Mouse (Mus musculus): ENCODE measurements around the gene Sun2. TPM values are rescaled to one million over a fixed set of nuclear protein-coding genes. Genes with fewer than 3 reads are reported as not detected.

Sun2 gene
- polyA plus RNA-seq, 1 experiment, result 101 TPM

DNA sequence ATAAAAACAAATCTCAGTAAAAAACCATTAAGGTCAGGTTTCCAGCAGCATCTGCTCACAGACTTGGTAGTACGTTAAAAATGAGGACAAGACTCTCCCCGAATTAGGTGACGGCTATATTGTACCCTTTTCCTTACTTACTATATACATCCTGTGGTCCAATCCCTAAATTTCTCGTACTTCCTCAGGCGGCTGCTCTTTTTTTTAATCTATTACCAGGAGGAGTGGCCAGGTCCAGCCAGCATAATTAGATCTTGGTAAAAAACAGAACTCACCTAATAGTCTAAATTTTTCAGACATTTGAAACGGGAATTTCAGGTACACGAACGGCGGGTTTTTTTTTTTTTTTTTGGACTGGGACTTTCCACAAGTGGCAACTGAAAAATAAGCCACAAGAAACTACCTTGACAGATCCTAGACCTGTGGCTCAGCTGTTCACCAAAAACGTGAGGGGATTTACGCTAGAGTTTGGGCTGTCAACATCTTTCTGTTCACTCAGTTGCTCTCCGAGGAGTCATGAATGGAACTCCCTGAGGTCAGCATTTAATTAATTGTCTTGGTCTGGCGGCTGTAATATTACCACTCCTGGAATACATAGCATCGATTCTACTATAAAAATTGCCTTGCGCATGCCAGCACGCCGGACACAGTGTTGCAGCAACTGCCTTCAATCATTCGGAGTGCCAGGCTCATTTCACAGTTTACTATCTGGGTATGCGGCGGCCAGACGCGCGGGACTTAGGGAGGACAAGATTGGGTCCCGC lies 52.5 kb downstream of the Sun2 start:
- 11% methylated on average over 24 of the region's 24 CpGs for WGBS
- H3K36me3 ChIP-seq (ENCODE audit: control insufficient read depth, insufficient read depth, low read length), result no peaks in the 10 kb centered on the region
- H3K4me1 ChIP-seq (ENCODE audit: control insufficient read depth, insufficient read depth, insufficient read length), result peaks cover 30% of the 10 kb centered on the region; the same call in 1 of the 2 replicates
- TF ChIP-seq CTCF (IDR thresholded peaks at IDR 0.05; ENCODE audit: extremely low read depth, insufficient read depth, insufficient read length, insufficient replicate concordance), result no peak
- TF ChIP-seq POLR2A (IDR thresholded peaks at IDR 0.05; ENCODE audit: low read depth, low read length), result no peak; the same call in 1 of the 2 replicates
- H3K27ac ChIP-seq (ENCODE audit: insufficient read depth, low read length), result peak overlapping the region; percentile 68
- DNase-seq (ENCODE audit: low read depth in 1 of 2, low spot score in 2 of 2), result no peak
- no peaks in the 10 kb centered on the region for H3K27me3 ChIP-seq (ENCODE audit: control insufficient read depth, insufficient read depth, low read length)
- H3K4me3 ChIP-seq (ENCODE audit: extremely low read depth, insufficient read depth, insufficient read length), result peak overlapping the region; percentile 52; the same call in 1 of the 2 replicates

GRCm38 (mm10) chr15:79688268-79688956 lies 53.9 kb downstream of the Sun2 start:
- no peaks in the 10 kb centered on the region for H3K27me3 ChIP-seq (ENCODE audit: control insufficient read depth, insufficient read depth, low read length)
- peaks cover 21% of the 10 kb centered on the region; the same call in 1 of the 2 replicates for H3K4me1 ChIP-seq (ENCODE audit: control insufficient read depth, insufficient read depth, insufficient read length)
- 9% methylated on average over 8 of the region's 8 CpGs for WGBS
- H3K36me3 ChIP-seq (ENCODE audit: control insufficient read depth, insufficient read depth, low read length), result no peaks in the 10 kb centered on the region
- H3K27ac ChIP-seq (ENCODE audit: insufficient read depth, low read length), result peak overlapping the region; percentile 99
- H3K4me3 ChIP-seq (ENCODE audit: extremely low read depth, insufficient read depth, insufficient read length), result peak overlapping the region; percentile 95
- no peak for TF ChIP-seq CTCF (IDR thresholded peaks at IDR 0.05; ENCODE audit: extremely low read depth, insufficient read depth, insufficient read length, insufficient replicate concordance)
- no peak for TF ChIP-seq POLR2A (IDR thresholded peaks at IDR 0.05; ENCODE audit: low read depth, low read length)
- DNase-seq (ENCODE audit: low read depth in 1 of 2, low spot score in 2 of 2), result no peak

DNA sequence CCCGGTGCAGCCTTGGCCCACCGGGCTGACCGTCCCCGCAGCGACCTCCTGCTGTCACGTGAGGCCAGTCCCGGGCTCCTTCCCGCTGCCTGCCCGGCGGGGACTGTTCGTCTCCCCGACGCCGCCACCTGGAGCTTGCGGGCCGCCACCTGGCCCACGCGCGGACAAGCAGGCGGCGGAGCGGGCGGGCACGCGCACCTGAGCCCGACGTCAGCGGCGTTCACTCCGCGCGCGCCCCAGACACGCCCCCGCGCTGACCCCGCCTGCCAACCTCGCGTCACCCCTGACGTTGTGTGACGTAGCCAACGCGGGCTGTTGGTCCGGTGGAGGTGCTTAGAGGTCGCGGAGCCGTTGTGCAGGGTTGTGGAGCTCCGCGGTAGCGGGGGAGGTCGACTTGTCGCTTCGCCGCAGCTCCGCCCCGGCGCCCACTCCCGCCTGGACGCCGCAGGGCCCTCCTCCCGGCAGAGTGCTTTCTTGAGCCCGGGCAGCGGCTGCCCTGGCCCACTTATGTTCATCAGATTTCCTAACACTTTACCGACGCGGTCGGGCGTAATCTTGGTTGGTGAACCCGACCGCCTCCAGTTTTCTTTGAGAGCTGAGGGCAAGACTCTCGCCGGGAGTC lies 54.6 kb downstream of the Sun2 start, which contains the start of gene Josd1:
TSS of gene Josd1 (minus strand) at position 274 of the 622 bp plus-strand sequence.
- no peaks in the 10 kb centered on the region for H3K27me3 ChIP-seq (ENCODE audit: control insufficient read depth, insufficient read depth, low read length)
- DNase-seq (ENCODE audit: low read depth in 1 of 2, low spot score in 2 of 2), result peak; percentile 89 to 94
- peak within 1 kb of the TSS; percentile 95 for H3K4me3 ChIP-seq (ENCODE audit: extremely low read depth, insufficient read depth, insufficient read length)
- TF ChIP-seq POLR2A (IDR thresholded peaks at IDR 0.05; ENCODE audit: low read depth, low read length), result peak; percentile 67
- TF ChIP-seq CTCF (IDR thresholded peaks at IDR 0.05; ENCODE audit: extremely low read depth, insufficient read depth, insufficient read length, insufficient replicate concordance), result no peak
- no peaks in the 10 kb centered on the region for H3K36me3 ChIP-seq (ENCODE audit: control insufficient read depth, insufficient read depth, low read length)
- H3K27ac ChIP-seq (ENCODE audit: insufficient read depth, low read length), result peak within 1 kb of the TSS; percentile 99
- peaks cover 21% of the 10 kb centered on the region; the same call in 1 of the 2 replicates for H3K4me1 ChIP-seq (ENCODE audit: control insufficient read depth, insufficient read depth, insufficient read length)
- under 1% methylated on average over 69 of the region's 72 CpGs for WGBS

DNA sequence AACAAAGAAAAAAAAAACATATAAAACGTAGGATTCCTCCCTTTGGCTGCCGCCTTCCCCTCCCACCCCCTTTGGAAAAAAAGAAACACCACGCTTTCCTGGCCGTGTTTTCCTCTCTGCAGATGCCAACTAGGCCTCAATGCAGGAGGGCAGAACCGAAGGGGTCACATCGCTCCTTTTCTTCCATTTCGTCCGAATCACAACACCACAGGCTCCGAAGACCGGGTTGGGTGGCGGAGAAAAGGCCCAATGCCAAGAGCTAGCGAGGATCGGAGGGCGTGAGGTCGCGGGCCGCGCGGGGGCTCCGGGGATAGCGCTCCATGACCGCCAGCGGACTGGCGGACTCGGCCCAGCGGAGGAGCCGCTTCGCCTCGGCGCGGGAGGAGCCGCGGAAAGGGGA lies 55.2 kb downstream of the Sun2 start:
- Histone ChIP-seq H3K27ac (ENCODE audit: insufficient read depth, low read length) (peak overlapping the region; percentile 91), H3K4me1 (ENCODE audit: control insufficient read depth, insufficient read depth, insufficient read length) (peaks cover 21% of the 10 kb centered on the region; the same call in 1 of the 2 replicates), H3K4me3 (ENCODE audit: extremely low read depth, insufficient read depth, insufficient read length) (peak overlapping the region; percentile 95), H3K36me3 (ENCODE audit: control insufficient read depth, insufficient read depth, low read length) (no peaks in the 10 kb centered on the region), H3K27me3 (ENCODE audit: control insufficient read depth, insufficient read depth, low read length) (no peaks in the 10 kb centered on the region)
- under 1% methylated on average over 27 of the region's 33 CpGs for WGBS
- TF ChIP-seq CTCF (IDR thresholded peaks at IDR 0.05; ENCODE audit: extremely low read depth, insufficient read depth, insufficient read length, insufficient replicate concordance) (no peak), POLR2A (IDR thresholded peaks at IDR 0.05; ENCODE audit: low read depth, low read length) (no peak)
- no peak for DNase-seq (ENCODE audit: low read depth in 1 of 2, low spot score in 2 of 2)

GRCm38 (mm10) chr15:79686046-79686869 lies 56.1 kb downstream of the Sun2 start:
- Histone ChIP-seq H3K4me3 (ENCODE audit: extremely low read depth, insufficient read depth, insufficient read length) (peak overlapping the region; percentile 35; the same call in 1 of the 2 replicates), H3K4me1 (ENCODE audit: control insufficient read depth, insufficient read depth, insufficient read length) (peaks cover 18% of the 10 kb centered on the region; the same call in 1 of the 2 replicates), H3K27me3 (ENCODE audit: control insufficient read depth, insufficient read depth, low read length) (no peaks in the 10 kb centered on the region), H3K36me3 (ENCODE audit: control insufficient read depth, insufficient read depth, low read length) (no peaks in the 10 kb centered on the region), H3K27ac (ENCODE audit: insufficient read depth, low read length) (no peak overlapping the region)
- DNase-seq (ENCODE audit: low read depth in 1 of 2, low spot score in 2 of 2), result no peak
- TF ChIP-seq POLR2A (IDR thresholded peaks at IDR 0.05; ENCODE audit: low read depth, low read length) (no peak), CTCF (IDR thresholded peaks at IDR 0.05; ENCODE audit: extremely low read depth, insufficient read depth, insufficient read length, insufficient replicate concordance) (no peak)
- WGBS, result 21% methylated on average over 15 of the region's 15 CpGs

GRCm38 (mm10) chr15:79685141-79685641 lies 57.1 kb downstream of the Sun2 start:
- DNase-seq (ENCODE audit: low read depth in 1 of 2, low spot score in 2 of 2), result no peak
- TF ChIP-seq POLR2A (IDR thresholded peaks at IDR 0.05; ENCODE audit: low read depth, low read length) (no peak), CTCF (IDR thresholded peaks at IDR 0.05; ENCODE audit: extremely low read depth, insufficient read depth, insufficient read length, insufficient replicate concordance) (no peak)
- WGBS, result 34% methylated on average over 6 of the region's 6 CpGs
- peaks cover 18% of the 10 kb centered on the region; the same call in 1 of the 2 replicates for H3K4me1 ChIP-seq (ENCODE audit: control insufficient read depth, insufficient read depth, insufficient read length)
- H3K36me3 ChIP-seq (ENCODE audit: control insufficient read depth, insufficient read depth, low read length), result no peaks in the 10 kb centered on the region
- no peak overlapping the region for H3K27ac ChIP-seq (ENCODE audit: insufficient read depth, low read length)
- H3K4me3 ChIP-seq (ENCODE audit: extremely low read depth, insufficient read depth, insufficient read length), result peak overlapping the region; percentile 31; the same call in 1 of the 2 replicates
- no peaks in the 10 kb centered on the region for H3K27me3 ChIP-seq (ENCODE audit: control insufficient read depth, insufficient read depth, low read length)
